Mouse (Mus musculus): ENCODE data around the gene Slc25a29.

DNA sequence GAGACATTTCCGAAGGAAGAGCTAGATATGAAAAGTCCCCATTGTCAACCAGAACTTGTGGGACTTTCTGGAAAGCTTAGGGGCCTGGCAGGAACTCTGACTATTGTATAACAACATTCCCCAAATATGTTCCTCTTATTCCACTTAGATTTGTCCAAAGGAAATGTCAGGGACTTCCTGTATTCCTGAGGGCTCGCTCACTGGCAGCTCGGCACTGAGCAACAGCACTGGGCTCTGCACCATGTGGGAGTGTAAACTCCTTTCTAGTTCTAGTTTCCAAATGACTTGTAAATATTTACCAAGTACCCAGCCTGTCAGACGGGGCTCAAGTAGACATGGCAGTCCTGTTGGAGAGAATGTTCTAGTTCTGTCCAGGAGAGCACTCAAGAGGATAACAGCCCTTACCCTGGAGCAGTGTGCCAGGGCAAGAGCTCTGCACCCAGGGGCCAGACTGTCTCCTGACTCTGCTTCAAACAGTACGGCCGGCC is 29.4 kb upstream of the Slc25a29 start:
- no peak for TF ChIP-seq MAFK (IDR thresholded peaks at IDR 0.05; ENCODE audit: insufficient read depth, low read depth, low read length)
- no peak for TF ChIP-seq ZNF384 (IDR thresholded peaks at IDR 0.05; ENCODE audit: low read depth, low read length)

Data from ES-E14 (cell line).